Comparison of ENCODE assay signal across 22 mouse cellular contexts in the genomic region with DNA sequence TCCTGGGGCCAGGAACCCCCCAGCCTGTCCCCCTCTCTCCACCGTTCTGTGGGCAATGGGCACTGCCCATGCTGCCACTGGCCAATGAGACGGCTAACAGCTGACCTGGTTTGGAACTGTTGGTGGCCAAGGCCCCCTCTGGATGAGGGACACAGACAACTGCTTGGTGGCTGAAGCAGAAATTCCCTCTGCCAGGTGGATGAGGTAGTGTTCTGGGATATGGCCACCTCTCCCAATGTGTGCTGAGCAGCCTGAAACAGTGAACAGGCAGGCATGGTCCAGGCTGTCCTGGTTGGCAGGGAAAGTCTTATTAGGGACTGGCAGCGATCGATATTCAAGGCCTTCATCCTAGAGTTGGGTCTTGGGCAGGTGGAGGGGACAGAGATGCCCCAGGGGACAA. TPM values are rescaled to one million over a fixed set of nuclear protein-coding genes. Genes with fewer than 3 reads are reported as not detected.
A peak's percentile ranks its signal among the peaks of the same experiment; 100 is the strongest.
DNase-seq lines count a peak whose midpoint lies in the region; ATAC-seq lines count a peak whose summit lies in the region.
"Had no signal": no experiment of that assay in that cellular context is flagged by ENCODE, and none has a peak within 500 bp of the region (broad histone marks: within the 10 kb centered on the region; RNA-seq: fewer than 3 reads in every experiment).

No protein-coding gene starts in this region.

- peaks cover 53% of the 10 kb centered on the region for H3K4me1 ChIP-seq in limb, embryonic 15.5 days
- H3K4me1 ChIP-seq in limb, embryonic 10.5 days: peaks cover 54% of the 10 kb centered on the region
- H3K4me1 ChIP-seq in brown adipose tissue, adult 24 weeks (ENCODE audit: control insufficient read depth, insufficient read depth, insufficient read length, low read length): peaks cover 40% of the 10 kb centered on the region

- H3K9ac ChIP-seq in limb, embryonic 15.5 days: no peak overlapping the region
- H3K9ac ChIP-seq: embryonic facial prominence, embryonic 12.5 days; forebrain, embryonic 15.5 days; midbrain, embryonic 12.5 days; neural tube, embryonic 12.5 days had no signal

- H3K27ac ChIP-seq in limb, embryonic 15.5 days: 0 out of 2 replicates have a peak overlapping the region, but pooled peaks have one; percentile 11
- no peak overlapping the region for H3K27ac ChIP-seq in limb, embryonic 10.5 days
- H3K27ac ChIP-seq in brown adipose tissue, adult 24 weeks (replicated peaks; ENCODE audit: low read depth, low read length): peak overlapping the region; percentile 35
- H3K27ac ChIP-seq: embryonic facial prominence, embryonic 12.5 days; forebrain, embryonic 15.5 days; macrophage; midbrain, embryonic 12.5 days; neural tube, embryonic 12.5 days had no signal

- WGBS in limb, embryonic 15.5 days: 81% methylated on average over 4 of the region's 4 CpGs
- 90% methylated on average over 4 of the region's 4 CpGs for WGBS in limb, embryonic 10.5 days

- no peaks in the 10 kb centered on the region for H3K9me3 ChIP-seq in limb, embryonic 15.5 days
- no peaks in the 10 kb centered on the region for H3K9me3 ChIP-seq in limb, embryonic 10.5 days (replicated peaks)
- H3K9me3 ChIP-seq: forebrain, embryonic 15.5 days; midbrain, embryonic 12.5 days; neural tube, embryonic 12.5 days had no signal

- H3K4me2 ChIP-seq in limb, embryonic 15.5 days: no peak overlapping the region
- H3K4me2 ChIP-seq: embryonic facial prominence, embryonic 12.5 days; forebrain, embryonic 15.5 days; midbrain, embryonic 12.5 days; neural tube, embryonic 12.5 days had no signal

- H3K4me3 ChIP-seq in limb, embryonic 15.5 days: no peak overlapping the region
- H3K4me3 ChIP-seq in limb, embryonic 10.5 days: no peak overlapping the region
- H3K4me3 ChIP-seq in brown adipose tissue, adult 24 weeks (ENCODE audit: insufficient read depth, low read depth, low read length): no peak overlapping the region
- H3K4me3 ChIP-seq: embryonic facial prominence, embryonic 12.5 days; forebrain, embryonic 15.5 days; midbrain, embryonic 12.5 days; neural tube, embryonic 12.5 days had no signal

- DNase-seq in limb, embryonic 10.5 days (ENCODE audit: low spot score): no peak
- peak; percentile 61 for DNase-seq in cerebellum, adult 18-20 months
- DNase-seq in cerebellum, postnatal 25 days: peak; percentile 66 to 73
- DNase-seq in urinary bladder, postnatal 14 days (ENCODE audit: low spot score): no peak
- no peak for DNase-seq in frontal cortex, postnatal 10 days (ENCODE audit: low spot score in 2 of 2)
- DNase-seq: kidney, adult 18-20 months; layer of hippocampus, postnatal 36 days; liver; right cerebral cortex, postnatal 4 days; thymus, postnatal 25 days had no signal

- no peak for ATAC-seq in limb, embryonic 15.5 days (ENCODE audit: insufficient number of reproducible peaks, low FRiP score, low TSS enrichment, low read depth)
- ATAC-seq: forebrain, embryonic 15.5 days; hindbrain, embryonic 16.5 days had no signal

- H3K36me3 ChIP-seq in limb, embryonic 15.5 days: no peaks in the 10 kb centered on the region
- peaks cover 4% of the 10 kb centered on the region; the same call in 1 of the 2 replicates for H3K36me3 ChIP-seq in limb, embryonic 10.5 days
- H3K36me3 ChIP-seq: embryonic facial prominence, embryonic 12.5 days; forebrain, embryonic 15.5 days; midbrain, embryonic 12.5 days; neural tube, embryonic 12.5 days had no signal

- no peaks in the 10 kb centered on the region for H3K27me3 ChIP-seq in limb, embryonic 15.5 days
- H3K27me3 ChIP-seq in limb, embryonic 10.5 days (ENCODE audit: low read depth, poor library complexity, severe bottlenecking): no peaks in the 10 kb centered on the region
- H3K27me3 ChIP-seq: embryonic facial prominence, embryonic 12.5 days; forebrain, embryonic 15.5 days; midbrain, embryonic 12.5 days; neural tube, embryonic 12.5 days had no signal

RNA-seq across cellular contexts. Expression of a gene that starts 10.4 kb away (rescaled TPM):
- polyA plus RNA-seq in limb, embryonic 15.5 days (2015; fragmentation: Nextera tagmentation; extraction: Ambion mirVana): not detected in 2 replicates
- not detected in 2 replicates for polyA plus RNA-seq in limb, embryonic 10.5 days (2016; fragmentation: Nextera tagmentation; extraction: Ambion mirVana)
- not detected in 2 replicates for polyA plus RNA-seq in brown adipose tissue, adult 24 weeks (2012; ENCODE audit: insufficient read depth, insufficient read length, missing spikeins)
- polyA plus RNA-seq: C2C12; embryonic facial prominence, embryonic 12.5 days; forebrain, embryonic 15.5 days; heart, embryonic 16.5 days; hindbrain, embryonic 16.5 days; kidney, postnatal 0 days; liver, embryonic 16.5 days; macrophage; midbrain, embryonic 12.5 days; neural tube, embryonic 12.5 days had no signal

RNA-seq across cellular contexts. Expression of a gene that starts 23.6 kb away (rescaled TPM):
- 0.12 and 0.16 TPM in 2 replicates for polyA plus RNA-seq in limb, embryonic 15.5 days (2015; fragmentation: Nextera tagmentation; extraction: Ambion mirVana)
- 0.24 and 0.31 TPM in 2 replicates for polyA plus RNA-seq in limb, embryonic 10.5 days (2016; fragmentation: Nextera tagmentation; extraction: Ambion mirVana)
- not detected in 2 replicates for polyA plus RNA-seq in brown adipose tissue, adult 24 weeks (2012; ENCODE audit: insufficient read depth, insufficient read length, missing spikeins)
- polyA plus RNA-seq: heart, embryonic 16.5 days; kidney, postnatal 0 days; liver, embryonic 16.5 days; macrophage; midbrain, embryonic 12.5 days had no signal

RNA-seq across cellular contexts. Expression of a gene that starts 39.6 kb away (rescaled TPM):
- 31.7 and 32.2 TPM in 2 replicates for polyA plus RNA-seq in limb, embryonic 15.5 days (2015; fragmentation: Nextera tagmentation; extraction: Ambion mirVana)
- 27.9 and 30.9 TPM in 2 replicates for polyA plus RNA-seq in limb, embryonic 10.5 days (2016; fragmentation: Nextera tagmentation; extraction: Ambion mirVana)
- 20.2 and 24.0 TPM in 2 replicates for polyA plus RNA-seq in brown adipose tissue, adult 24 weeks (2012; ENCODE audit: insufficient read depth, insufficient read length, missing spikeins)

Comparison
In these comparisons a context has a peak if more than half of its experiments do, and no peak if none do; other contexts are left out.
1. DNase-seq: peak in cerebellum, adult 18-20 months (2 of 2) and cerebellum, postnatal 25 days (2 of 2); none in limb, embryonic 10.5 days (single experiment), urinary bladder, postnatal 14 days (single experiment) and frontal cortex, postnatal 10 days (0 of 2).